Mouse (Mus musculus) mouse trophoblast stem cell (cell line): ENCODE data around the gene Mdn1.

Experiments used
- in situ Hi-C, 2 experiments: fragments of 300-500 bp; cut with MseI, MboI; formaldehyde crosslinking; loops; 2 replicates in 1 of 2; 3 replicates in 1 of 2; pipeline ENCODE4 v1.15.1; 2025

Mdn1 gene

DNA sequence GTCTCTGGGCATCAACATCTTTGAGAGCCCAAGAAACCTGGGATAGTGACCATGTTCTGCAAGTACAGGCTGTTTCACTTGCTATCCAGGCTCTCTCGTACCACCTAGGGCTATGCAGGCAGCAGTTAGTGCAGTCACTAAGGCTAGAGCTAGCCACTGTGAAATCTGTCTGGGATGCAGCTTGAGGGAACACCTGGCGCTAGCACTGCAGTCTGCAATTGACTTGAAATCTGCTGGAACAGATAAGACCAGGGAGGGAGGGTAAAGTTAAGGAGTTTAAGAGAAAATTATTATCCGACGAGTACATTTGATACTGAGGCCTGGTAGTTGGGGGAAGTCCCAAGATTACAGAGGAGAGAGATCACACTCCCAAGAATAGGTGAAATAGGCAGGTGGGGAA, 123.1 kb downstream of the Mdn1 start:
- in situ Hi-C loops = loop anchor here (10.0 kb wide), 1 partner anchor 175 kb away; the partner anchor contains the start of gene Ankrd6 (in 2 of the 2)

DNA sequence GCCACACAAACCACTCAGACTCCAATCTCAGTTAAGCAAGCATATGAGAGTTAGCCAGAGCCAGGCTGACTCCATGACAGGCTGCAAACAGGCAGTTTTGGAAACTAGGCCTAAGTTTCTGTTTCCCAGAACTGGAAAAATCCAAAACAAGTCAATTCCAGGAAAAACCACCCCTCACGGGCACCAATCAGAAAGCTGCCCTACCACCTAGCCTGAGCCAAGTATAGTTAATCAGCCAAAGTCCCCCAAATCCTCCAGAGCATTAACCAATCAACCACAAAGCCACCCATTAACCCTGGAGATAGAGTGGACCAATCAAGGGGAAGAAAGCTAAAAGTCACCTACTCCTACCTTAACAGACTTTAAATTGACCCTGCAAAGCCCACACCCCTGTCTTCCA, 130.2 kb downstream of the Mdn1 start:
- in situ Hi-C loops = no loop called here

- in situ Hi-C loops = no loop called here
Observed at GRCm38 (mm10) chr4:32789020-32789419, 132.1 kb downstream of the Mdn1 start.

- in situ Hi-C loops = no loop called here
Observed at GRCm38 (mm10) chr4:32798976-32799375, 142.1 kb downstream of the Mdn1 start.

GRCm38 (mm10) chr4:32799966-32800576, 143.2 kb downstream of the Mdn1 start, which contains the start of gene Lyrm2:
Lyrm2 (plus strand) TSS chr4:32800253.
- in situ Hi-C loops = no loop called here

DNA sequence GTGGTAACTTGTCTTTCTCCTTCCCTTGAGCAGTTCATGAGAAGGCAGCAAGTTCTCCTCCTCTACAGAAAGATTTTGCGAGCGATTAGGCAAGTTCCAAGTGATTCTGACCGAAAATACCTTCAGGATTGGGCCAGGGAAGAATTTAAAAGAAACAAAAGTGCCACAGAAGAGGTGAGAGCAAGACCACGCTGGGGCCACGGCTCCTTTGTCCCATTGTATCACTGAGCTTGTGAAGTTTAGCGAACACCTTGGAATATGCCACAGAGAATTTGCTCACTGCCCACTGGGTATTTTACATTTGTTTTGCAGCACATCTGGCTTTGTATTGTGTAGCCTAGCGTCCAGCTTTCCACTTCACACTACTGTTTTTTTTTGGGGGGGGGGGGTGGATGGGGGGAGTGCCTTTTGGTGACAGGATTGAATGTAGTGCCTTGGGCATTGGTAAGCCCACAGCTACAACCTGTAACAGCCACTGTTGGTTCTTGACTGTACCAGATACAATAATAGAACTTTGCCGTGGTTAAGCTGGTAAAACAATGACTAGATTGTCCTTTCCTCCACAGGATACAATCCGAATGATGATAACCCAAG, 143.8 kb downstream of the Mdn1 start:
- in situ Hi-C loops = no loop called here

- in situ Hi-C loops = no loop called here
Observed at GRCm38 (mm10) chr4:32817478-32817877, 160.6 kb downstream of the Mdn1 start.

GRCm38 (mm10) chr4:32820676-32821075, 163.8 kb downstream of the Mdn1 start:
- in situ Hi-C loops = no loop called here

GRCm38 (mm10) chr4:32824254-32824653, 167.3 kb downstream of the Mdn1 start:
- in situ Hi-C loops = no loop called here
